Mouse (Mus musculus) cortical plate, adult 2 months (tissue): ENCODE results near the gene Vdr.

Experiments used
- CTCF ChIP-seq: fragments of 200-500 bp; IDR thresholded peaks from 2 replicates; pipeline ENCODE4 v1.5.1; 2011; ENCODE audit warnings: mild to moderate bottlenecking, control low read depth, low read length; ENCODE audit not compliant: insufficient read depth; ENCODE audit errors: extremely low read depth
- POLR2A ChIP-seq: fragments of 200-500 bp; IDR thresholded peaks from 2 replicates; pipeline ENCODE4 v1.6.1; 2011; ENCODE audit warnings: mild to moderate bottlenecking, low read length, control low read depth; ENCODE audit not compliant: insufficient read depth; ENCODE audit errors: extremely low read depth

DNA sequence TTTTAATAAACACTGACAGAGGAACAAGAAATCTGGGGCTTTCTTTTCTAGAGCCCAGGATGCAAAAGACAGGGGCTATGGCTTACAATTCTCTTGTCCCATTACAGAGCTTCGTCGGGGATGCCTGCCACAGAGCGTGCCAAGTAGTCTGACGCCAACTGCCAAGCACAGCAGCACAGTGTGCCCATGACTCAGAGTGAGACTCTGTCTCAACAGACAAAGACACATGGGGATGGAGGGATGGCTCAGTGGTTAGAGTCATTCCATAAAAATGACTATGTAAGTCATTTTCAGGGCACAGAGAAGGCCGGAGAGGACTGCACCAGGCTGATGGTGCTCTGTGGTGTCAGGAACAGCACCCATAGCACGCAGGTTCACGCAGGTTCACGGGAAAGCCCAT is 38.3 kb downstream of the Vdr start:
- TF ChIP-seq CTCF (no peak), POLR2A (no peak)
